Mouse (Mus musculus) ES-Bruce4 (cell line): ENCODE data around the gene Pias1. TPM values are rescaled to one million over a fixed set of nuclear protein-coding genes. Genes with fewer than 3 reads are reported as not detected.

ENCODE experiments used
- H3K27ac ChIP-seq: 2 replicates; pipeline ENCODE4 v1.5.1; 2012; ENCODE audit warnings: low read length, inconsistent platforms; ENCODE audit not compliant: insufficient read depth
- H3K27me3 ChIP-seq: 2 replicates; pipeline ENCODE4 v1.6.1; 2012; ENCODE audit warnings: mild to moderate bottlenecking, low read length, inconsistent platforms; ENCODE audit not compliant: control insufficient read depth, poor library complexity, insufficient read depth, severe bottlenecking
- H3K36me3 ChIP-seq: 2 replicates; pipeline ENCODE4 v1.6.1; 2012; ENCODE audit warnings: inconsistent platforms, mild to moderate bottlenecking, low read length, moderate library complexity; ENCODE audit not compliant: control insufficient read depth, poor library complexity, insufficient read depth, severe bottlenecking
- H3K4me1 ChIP-seq: one replicate; pipeline ENCODE4 v1.8.1; 2011; ENCODE audit warnings: low read length; ENCODE audit not compliant: control insufficient read depth, insufficient read depth
- H3K4me3 ChIP-seq: 2 replicates; pipeline ENCODE4 v1.5.1; 2011; ENCODE audit warnings: low read depth, mild to moderate bottlenecking, low read length
- H3K9ac ChIP-seq: 2 replicates; pipeline ENCODE4 v1.6.1; 2012; ENCODE audit warnings: low read depth, mild to moderate bottlenecking, inconsistent platforms; ENCODE audit not compliant: poor library complexity, severe bottlenecking
- H3K9me3 ChIP-seq: replicated peaks from 2 replicates; pipeline ENCODE4 v1.6.1; 2012; ENCODE audit warnings: mild to moderate bottlenecking, low read length, inconsistent platforms; ENCODE audit not compliant: control insufficient read depth, poor library complexity, insufficient read depth, severe bottlenecking
- CTCF ChIP-seq: IDR thresholded peaks from one replicate; pipeline ENCODE4 v1.8.1; 2011; ENCODE audit warnings: low read depth, low read length
- EP300 ChIP-seq: IDR thresholded peaks from 2 replicates; pipeline ENCODE4 v1.6.1; 2011; ENCODE audit warnings: low read depth, low read length; ENCODE audit not compliant: insufficient read depth
- POLR2A ChIP-seq: IDR thresholded peaks from one replicate; pipeline ENCODE4 v1.8.1; 2011; ENCODE audit warnings: low read length; ENCODE audit not compliant: insufficient read depth
- polyA plus RNA-seq: library from polyadenylated mRNA; stranded (reverse); fragments of >200 nt; gene quantifications from 2 replicates; pipeline ENCODE4 v1.2.4, GENCODE M21; 2011; ENCODE audit warnings: low read depth; ENCODE audit not compliant: missing spikeins, insufficient read depth, insufficient read length

Pias1 gene
- polyA plus RNA-seq, 1 experiment = 63.8 TPM

GRCm38 (mm10) chr9:63006081-63006820, 18.5 kb upstream of the Pias1 start:
- Histone ChIP-seq H3K9ac (no peak overlapping the region), H3K9me3 (no peaks in the 10 kb centered on the region), H3K27ac (no peak overlapping the region), H3K4me3 (no peak overlapping the region), H3K4me1 (no peaks in the 10 kb centered on the region), H3K36me3 (no peaks in the 10 kb centered on the region), H3K27me3 (no peaks in the 10 kb centered on the region; the same call in 1 of the 2 replicates)
- TF ChIP-seq EP300 (no peak), POLR2A (no peak), CTCF (no peak)

- no peak overlapping the region for H3K9ac ChIP-seq
- no peaks in the 10 kb centered on the region for H3K36me3 ChIP-seq
- H3K9me3 ChIP-seq = no peaks in the 10 kb centered on the region
- TF ChIP-seq CTCF (no peak), POLR2A (no peak), EP300 (no peak)
- no peak overlapping the region for H3K4me3 ChIP-seq
- no peaks in the 10 kb centered on the region for H3K27me3 ChIP-seq
- no peak overlapping the region for H3K27ac ChIP-seq
- H3K4me1 ChIP-seq = no peaks in the 10 kb centered on the region
Measured at GRCm38 (mm10) chr9:62998561-62998960, 10.8 kb upstream of the Pias1 start.

GRCm38 (mm10) chr9:62997626-62998025, 9.9 kb upstream of the Pias1 start:
- Histone ChIP-seq H3K9ac (no peak overlapping the region), H3K27me3 (no peaks in the 10 kb centered on the region), H3K4me3 (no peak overlapping the region), H3K4me1 (no peaks in the 10 kb centered on the region), H3K27ac (no peak overlapping the region), H3K36me3 (no peaks in the 10 kb centered on the region), H3K9me3 (no peaks in the 10 kb centered on the region)
- no peak for TF ChIP-seq POLR2A
- TF ChIP-seq EP300 = no peak
- no peak for TF ChIP-seq CTCF

- no peaks in the 10 kb centered on the region for H3K9me3 ChIP-seq
- H3K27me3 ChIP-seq = no peaks in the 10 kb centered on the region
- TF ChIP-seq EP300 = no peak
- no peak for TF ChIP-seq CTCF
- no peak for TF ChIP-seq POLR2A
- no peaks in the 10 kb centered on the region for H3K4me1 ChIP-seq
- H3K27ac ChIP-seq = no peak overlapping the region
- no peaks in the 10 kb centered on the region for H3K36me3 ChIP-seq
- H3K4me3 ChIP-seq = no peak overlapping the region
- no peak overlapping the region for H3K9ac ChIP-seq
Measured at GRCm38 (mm10) chr9:62995186-62995585, 7.5 kb upstream of the Pias1 start.

- Histone ChIP-seq H3K4me1 (no peaks in the 10 kb centered on the region), H3K4me3 (no peak overlapping the region), H3K9me3 (0 out of 2 replicates have a peak, but pooled peaks cover 5% of the 10 kb centered on the region), H3K36me3 (no peaks in the 10 kb centered on the region), H3K27ac (no peak overlapping the region), H3K9ac (no peak overlapping the region), H3K27me3 (no peaks in the 10 kb centered on the region)
- TF ChIP-seq CTCF = no peak
- TF ChIP-seq POLR2A = no peak
- TF ChIP-seq EP300 = no peak
Measured at GRCm38 (mm10) chr9:62990134-62990533, 2.4 kb upstream of the Pias1 start.

- H3K27ac ChIP-seq = no peak overlapping the region
- H3K9ac ChIP-seq = peak overlapping the region; percentile 89
- H3K9me3 ChIP-seq = 0 out of 2 replicates have a peak, but pooled peaks cover 5% of the 10 kb centered on the region
- no peaks in the 10 kb centered on the region for H3K4me1 ChIP-seq
- TF ChIP-seq POLR2A (no peak), EP300 (0 out of 2 replicates have a peak, but pooled peaks have one; percentile 45)
- H3K27me3 ChIP-seq = no peaks in the 10 kb centered on the region
- no peaks in the 10 kb centered on the region for H3K36me3 ChIP-seq
- peak overlapping the region; percentile 99 for H3K4me3 ChIP-seq
Measured at GRCm38 (mm10) chr9:62980777-62981202, 6.9 kb downstream of the Pias1 start.
